Mouse (Mus musculus) ES-E14 (cell line): ENCODE results near the gene Gtf2a2. TPM values are rescaled to one million over a fixed set of nuclear protein-coding genes. Genes with fewer than 3 reads are reported as not detected.

Source experiments
- DNase-seq: peaks from one replicate; pipeline ENCODE4 v3.0.0-alpha.2; 2013; ENCODE audit warnings: low read depth, low spot score
- H3K27ac ChIP-seq: 2 replicates; pipeline ENCODE4 v1.5.1; 2012; ENCODE audit warnings: low read depth, mild to moderate bottlenecking, low read length, moderate library complexity, mixed read lengths; ENCODE audit not compliant: poor library complexity, insufficient read depth, severe bottlenecking
- H3K36me3 ChIP-seq: 2 replicates; pipeline ENCODE4 v1.6.1; 2012; ENCODE audit warnings: mild to moderate bottlenecking, low read length, moderate library complexity, mixed read lengths; ENCODE audit not compliant: control insufficient read depth, poor library complexity, insufficient read depth, severe bottlenecking
- H3K4me1 ChIP-seq, 2 experiments: fragments of 150-350 bp in 1 of 2; sonication (generic) in 1 of 2; 2 replicates each; pipeline ENCODE4 v1.6.1; 2012; ENCODE audit warnings: low read length in 2 of 2, mild to moderate bottlenecking in 1 of 2, mixed read lengths in 1 of 2; ENCODE audit not compliant: control insufficient read depth in 2 of 2, insufficient read depth in 2 of 2, poor library complexity in 1 of 2
- H3K4me3 ChIP-seq, 2 experiments: fragments of 150-350 bp in 1 of 2; sonication (generic) in 1 of 2; 2 replicates each; pipeline ENCODE4 v1.5.1; 2012; ENCODE audit warnings: low read length in 2 of 2, low read depth in 1 of 2, mild to moderate bottlenecking in 1 of 2, mixed read lengths in 1 of 2; ENCODE audit not compliant: insufficient read depth in 1 of 2, poor library complexity in 1 of 2, severe bottlenecking in 1 of 2
- H3K9ac ChIP-seq: 2 replicates; pipeline ENCODE4 v1.6.1; 2012; ENCODE audit warnings: low read depth, mild to moderate bottlenecking, low read length, mixed read lengths; ENCODE audit not compliant: poor library complexity, insufficient read depth, severe bottlenecking
- H3K9me3 ChIP-seq: fragments of 150-350 bp; sonication (generic); 2 replicates; pipeline ENCODE4 v1.6.1; 2012; ENCODE audit warnings: low read depth, mild to moderate bottlenecking, low read length; ENCODE audit not compliant: control insufficient read depth, insufficient read depth
- CHD2 ChIP-seq: IDR thresholded peaks from 2 replicates; pipeline ENCODE4 v1.6.1; 2014; ENCODE audit warnings: mild to moderate bottlenecking, low read depth, low read length, inconsistent platforms
- HCFC1 ChIP-seq: IDR thresholded peaks from 2 replicates; pipeline ENCODE4 v1.6.1; 2012; ENCODE audit warnings: low read length, inconsistent platforms, borderline replicate concordance; ENCODE audit not compliant: insufficient read depth
- MAFK ChIP-seq: IDR thresholded peaks from 2 replicates; pipeline ENCODE4 v1.6.1; 2014; ENCODE audit warnings: mild to moderate bottlenecking, low read depth, low read length, inconsistent platforms; ENCODE audit not compliant: insufficient read depth
- ZC3H11A ChIP-seq: IDR thresholded peaks from 2 replicates; pipeline ENCODE4 v1.6.1; 2012; ENCODE audit warnings: low read depth, mild to moderate bottlenecking, inconsistent platforms, low read length, borderline replicate concordance
- ZNF384 ChIP-seq: IDR thresholded peaks from 2 replicates; pipeline ENCODE4 v1.6.1; 2012; ENCODE audit warnings: low read depth, low read length, inconsistent platforms
- in situ Hi-C, 2 experiments: fragments of 600-800 bp; cut with MboI; formaldehyde crosslinking; loops; one replicate each; pipeline ENCODE4 v1.15.1; 2025; ENCODE audit warnings: low sequenced_read_pairs in 2 of 2, inconsistent platforms in 1 of 2; ENCODE audit not compliant: unreplicated experiment in 2 of 2
- total RNA-seq: library from RNA; depleted of rRNA; stranded (reverse); fragments of 300-350 nt; gene quantifications from 2 replicates; pipeline ENCODE4 v1.2.3, GENCODE M21; 2012

Gtf2a2 gene
- total RNA-seq, 1 experiment = 70.9 TPM

GRCm38 (mm10) chr9:70011537-70012407 lies 578 bp upstream of the Gtf2a2 start:
- Histone ChIP-seq H3K36me3 (peaks cover 10% of the 10 kb centered on the region; the same call in 1 of the 2 replicates), H3K9me3 (no peaks in the 10 kb centered on the region), H3K4me3 (peak overlapping the region in 1 of 2 experiments; percentile 86; a peak in 3 of 4 replicates), H3K9ac (no peak overlapping the region; the same call in 1 of the 2 replicates), H3K27ac (no peak overlapping the region; the same call in 1 of the 2 replicates), H3K4me1 (no peaks in the 10 kb centered on the region; a peak in 3 of 4 replicates)
- DNase-seq = no peak
- TF ChIP-seq ZNF384 (peak; percentile 94), ZC3H11A (no peak), CHD2 (no peak), HCFC1 (no peak), MAFK (no peak)
- in situ Hi-C loops = no loop called here

- Histone ChIP-seq H3K27ac (peak overlapping the region; percentile 16; the same call in 1 of the 2 replicates), H3K9ac (no peak overlapping the region; the same call in 1 of the 2 replicates), H3K4me3 (no peak overlapping the region), H3K4me1 (no peaks in the 10 kb centered on the region; a peak in 3 of 4 replicates), H3K36me3 (peaks cover under 1% of the 10 kb centered on the region; the same call in 1 of the 2 replicates), H3K9me3 (no peaks in the 10 kb centered on the region)
- no peak for DNase-seq
- TF ChIP-seq HCFC1 (no peak), ZC3H11A (no peak), MAFK (peak; percentile 92)
- in situ Hi-C loops = no loop called here
Measured at GRCm38 (mm10) chr9:70015632-70016031, 3.3 kb downstream of the Gtf2a2 start.

- Histone ChIP-seq H3K27ac (no peak overlapping the region), H3K9me3 (no peaks in the 10 kb centered on the region), H3K4me3 (no peak overlapping the region), H3K36me3 (peaks cover 3% of the 10 kb centered on the region; the same call in 1 of the 2 replicates), H3K4me1 (no peaks in the 10 kb centered on the region; a peak in 2 of 4 replicates), H3K9ac (no peak overlapping the region)
- in situ Hi-C loops = no loop called here
- no peak for DNase-seq
- TF ChIP-seq CHD2 = no peak
- TF ChIP-seq ZNF384 = no peak
- no peak for TF ChIP-seq HCFC1
- no peak for TF ChIP-seq ZC3H11A
Measured at GRCm38 (mm10) chr9:70018879-70019278, 6.5 kb downstream of the Gtf2a2 start.

GRCm38 (mm10) chr9:70021610-70022009 lies 9.3 kb downstream of the Gtf2a2 start:
- peaks cover 3% of the 10 kb centered on the region; the same call in 1 of the 2 replicates for H3K36me3 ChIP-seq
- TF ChIP-seq CHD2 (no peak), MAFK (no peak), ZC3H11A (no peak)
- DNase-seq = no peak
- no peaks in the 10 kb centered on the region for H3K4me1 ChIP-seq
- H3K27ac ChIP-seq = no peak overlapping the region
- in situ Hi-C loops = no loop called here
- H3K4me3 ChIP-seq = no peak overlapping the region
- no peaks in the 10 kb centered on the region for H3K9me3 ChIP-seq
- no peak overlapping the region for H3K9ac ChIP-seq
